Mouse (Mus musculus) thymus, postnatal 36 days (tissue): ENCODE results near the gene 4930522H14Rik.

Source experiments
- DNase-seq, 2 experiments: peaks; one replicate each; pipeline ENCODE4 v3.0.0; 2022; ENCODE audit warnings: mixed read lengths in 2 of 2

Gene 4930522H14Rik

GRCm38 (mm10) chr4:109531111-109531510 is at the start of gene 4930522H14Rik:
Gene 4930522H14Rik, minus strand, starts transcription at chr4:109531297.
- DNase-seq: no peak

- DNase-seq: no peak
Measured at GRCm38 (mm10) chr4:109578356-109578755, 47.3 kb upstream of the 4930522H14Rik start.

- no peak for DNase-seq
Measured at GRCm38 (mm10) chr4:109576933-109577332, 45.8 kb upstream of the 4930522H14Rik start.

DNA sequence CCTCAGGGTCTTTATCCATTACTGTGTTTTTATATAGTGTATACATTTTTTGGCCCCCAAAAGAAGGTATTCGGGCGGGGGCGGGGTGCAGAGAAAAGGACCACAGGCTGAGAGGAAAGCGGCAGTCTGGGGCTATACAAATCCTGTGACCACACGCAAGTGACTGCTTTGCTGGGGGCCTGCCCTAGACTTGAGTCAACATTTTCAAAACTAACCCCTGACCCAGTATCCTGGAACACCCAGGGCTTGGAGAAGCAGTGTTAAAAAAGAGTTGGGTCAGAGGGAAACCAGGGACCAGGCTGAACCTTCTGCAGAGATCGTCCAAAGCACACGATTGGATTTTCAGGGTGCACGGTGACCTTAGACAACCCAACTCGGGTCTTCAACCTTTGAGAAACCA is 43.7 kb upstream of the 4930522H14Rik start:
- no peak for DNase-seq

GRCm38 (mm10) chr4:109574331-109574730 is 43.2 kb upstream of the 4930522H14Rik start:
- DNase-seq: no peak

GRCm38 (mm10) chr4:109572632-109573031 is 41.5 kb upstream of the 4930522H14Rik start:
- DNase-seq: no peak

GRCm38 (mm10) chr4:109569421-109569820 is 38.3 kb upstream of the 4930522H14Rik start:
- DNase-seq: no peak

DNA sequence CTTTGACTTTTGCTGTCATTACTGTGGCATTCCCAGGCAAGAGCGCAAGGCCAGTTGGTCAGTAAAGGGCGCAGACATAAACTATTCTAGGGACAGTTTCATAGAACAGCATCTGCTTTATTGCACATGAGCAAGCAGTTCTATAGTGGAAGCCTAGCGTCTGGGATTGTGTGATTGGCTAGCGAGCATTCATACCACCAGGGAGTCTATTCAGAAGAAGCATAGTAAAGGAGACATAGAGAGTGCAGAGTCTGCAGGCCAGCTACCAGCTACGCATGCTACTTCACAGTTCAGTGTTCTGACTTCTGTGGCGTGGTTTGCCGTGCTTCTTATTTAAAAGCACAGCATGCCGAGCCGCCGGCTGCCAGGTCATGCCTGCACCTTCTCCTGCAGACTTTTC is 37.9 kb upstream of the 4930522H14Rik start:
- DNase-seq: no peak

DNA sequence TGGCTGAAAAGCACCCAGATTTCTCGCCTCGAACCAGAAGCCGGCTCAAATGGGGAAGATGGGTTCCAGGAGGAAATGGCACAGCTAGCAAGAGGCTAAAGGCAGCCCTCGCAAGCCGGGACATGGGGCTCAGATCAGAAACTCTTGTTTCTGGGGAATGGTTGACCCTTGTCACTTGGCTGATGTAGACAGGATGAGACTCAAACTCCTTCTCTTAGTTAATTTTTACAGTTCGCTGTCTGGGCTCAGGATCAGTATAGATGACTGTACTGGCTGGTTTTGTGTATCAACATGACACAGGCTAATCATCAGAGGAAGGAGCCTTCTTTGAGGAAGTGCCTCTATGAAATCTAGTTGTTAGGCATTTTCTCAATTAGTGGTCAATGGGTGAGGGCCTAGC is 33.6 kb upstream of the 4930522H14Rik start:
- DNase-seq: no peak

DNA sequence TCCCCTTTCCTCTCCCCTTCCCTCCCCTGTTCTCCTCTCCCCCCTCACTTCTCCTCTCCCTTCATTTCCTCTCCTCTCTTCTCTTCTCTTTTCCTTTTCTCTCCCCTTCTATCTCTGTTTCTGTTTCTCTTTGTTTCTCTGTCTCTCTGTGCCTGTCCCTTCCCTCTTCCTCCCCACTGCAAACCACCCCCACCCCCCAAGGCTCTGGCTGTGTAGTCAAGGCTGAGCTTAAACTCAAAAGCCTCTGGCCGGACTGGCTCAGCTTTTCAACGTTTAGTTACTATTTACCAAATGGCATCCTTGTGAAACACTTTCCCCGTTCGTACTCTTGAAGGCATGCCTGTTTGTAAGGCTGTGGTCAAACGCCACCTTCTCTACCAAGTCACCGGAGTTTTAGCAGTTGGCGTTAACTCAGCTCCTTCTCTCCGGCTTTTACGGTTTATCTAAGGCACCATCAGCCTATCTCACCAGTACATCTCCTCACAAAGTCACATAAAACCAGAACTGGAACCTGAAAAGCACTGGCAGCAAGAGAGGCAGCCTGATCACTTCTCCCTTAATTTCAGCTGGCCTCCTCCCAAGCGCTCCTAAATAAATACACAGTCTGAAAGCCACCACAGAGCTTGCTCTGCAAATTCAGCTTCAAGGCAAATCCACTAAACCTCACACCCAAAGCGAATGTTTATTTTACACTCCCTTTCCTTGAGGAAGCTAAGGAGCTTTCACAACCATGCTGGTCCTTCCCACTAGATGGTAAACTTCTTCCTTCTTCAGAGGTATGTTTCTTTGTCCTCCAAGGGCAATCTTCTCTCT is 19.4 kb upstream of the 4930522H14Rik start:
- no peak for DNase-seq

DNA sequence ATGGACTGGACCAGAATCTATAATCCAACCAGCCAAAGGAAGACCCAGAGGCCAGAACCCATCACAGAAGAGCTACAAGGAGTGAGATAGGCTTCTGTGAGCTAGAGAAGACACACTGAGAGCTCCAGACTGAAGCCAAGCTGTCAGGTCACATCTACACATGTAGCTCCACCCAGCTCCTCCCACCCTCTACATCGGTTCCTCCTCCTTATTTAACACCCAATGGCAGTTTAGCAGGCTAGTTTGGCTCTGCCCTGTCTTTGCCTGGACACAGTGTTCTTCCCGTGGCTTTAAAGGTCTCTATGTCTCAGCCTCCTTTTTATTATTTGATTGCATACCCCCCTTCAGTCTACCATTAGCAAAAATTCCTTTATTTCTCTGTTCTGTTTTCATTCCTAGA is 16.2 kb upstream of the 4930522H14Rik start:
- no peak for DNase-seq

DNA sequence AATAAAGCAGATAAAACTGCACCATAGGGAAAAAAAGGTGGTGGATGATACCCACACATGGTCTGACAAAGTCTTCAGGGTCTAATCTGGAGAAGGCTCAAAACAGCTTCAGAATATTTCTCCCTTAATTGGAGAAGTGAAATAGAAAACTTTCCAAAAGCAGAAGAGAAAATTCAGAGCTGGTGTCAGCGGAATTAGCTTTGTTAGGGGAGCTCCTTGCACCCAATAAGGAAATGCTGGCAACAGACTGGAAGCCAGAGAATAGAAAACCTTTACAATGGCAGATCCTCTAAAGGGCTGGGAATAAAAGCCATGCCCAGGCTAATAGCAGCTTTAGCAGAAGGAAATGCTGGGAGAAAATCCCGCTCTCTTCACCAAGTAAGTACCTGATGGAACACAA is 15.4 kb upstream of the 4930522H14Rik start:
- DNase-seq: no peak

DNA sequence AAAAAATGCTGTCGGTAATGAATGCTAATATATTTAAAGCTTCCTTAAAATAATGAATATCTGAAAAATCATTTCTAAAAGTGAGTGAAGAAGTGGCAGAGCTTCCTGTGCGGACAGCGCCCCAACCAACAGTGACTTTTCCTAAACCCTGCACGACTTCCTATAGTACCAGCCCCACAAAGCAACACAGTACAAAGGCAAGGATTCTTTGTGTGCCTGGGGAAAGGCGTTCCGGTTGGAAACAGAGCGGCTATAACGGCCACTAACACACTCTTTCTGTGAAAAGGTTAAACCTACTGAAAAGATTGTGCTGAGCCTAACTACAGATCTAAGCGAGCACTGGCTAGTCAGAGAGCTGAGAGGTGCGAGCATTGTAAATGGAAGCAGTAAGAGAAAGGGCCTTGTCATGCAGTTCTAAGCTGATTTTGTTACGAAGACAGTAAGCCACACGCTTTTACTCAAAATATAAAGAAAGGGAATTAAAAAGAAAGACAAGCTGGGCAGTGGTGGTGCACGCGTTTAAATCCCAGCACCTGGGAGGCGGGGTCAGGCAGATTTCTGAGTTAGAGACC is 766 bp downstream of the 4930522H14Rik start:
- no peak for DNase-seq

GRCm38 (mm10) chr4:109504885-109505284 is 26.2 kb downstream of the 4930522H14Rik start:
- peak; percentile 35 to 41 for DNase-seq

DNA sequence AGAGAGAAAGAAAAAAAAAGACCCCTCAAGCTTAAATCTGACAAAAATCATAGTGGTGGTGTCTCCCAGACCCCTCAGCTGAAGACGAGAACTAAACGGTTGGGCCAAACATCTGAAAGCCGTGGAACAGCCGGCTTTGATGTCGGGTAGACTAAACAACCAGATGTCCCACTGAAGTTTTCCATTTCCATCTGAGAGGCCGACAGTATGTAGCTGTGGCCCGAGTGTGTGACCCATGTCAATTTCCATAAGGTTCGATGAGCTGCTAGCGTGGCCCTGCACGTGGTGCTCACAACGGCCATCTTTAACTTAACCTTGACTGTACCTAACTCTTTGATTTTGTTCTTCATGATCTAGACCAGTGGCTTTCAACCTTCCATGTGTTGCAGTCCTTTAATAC is 32.6 kb downstream of the 4930522H14Rik start:
- no peak for DNase-seq

- DNase-seq: no peak
Measured at GRCm38 (mm10) chr4:109493581-109493980, 37.5 kb downstream of the 4930522H14Rik start.

DNA sequence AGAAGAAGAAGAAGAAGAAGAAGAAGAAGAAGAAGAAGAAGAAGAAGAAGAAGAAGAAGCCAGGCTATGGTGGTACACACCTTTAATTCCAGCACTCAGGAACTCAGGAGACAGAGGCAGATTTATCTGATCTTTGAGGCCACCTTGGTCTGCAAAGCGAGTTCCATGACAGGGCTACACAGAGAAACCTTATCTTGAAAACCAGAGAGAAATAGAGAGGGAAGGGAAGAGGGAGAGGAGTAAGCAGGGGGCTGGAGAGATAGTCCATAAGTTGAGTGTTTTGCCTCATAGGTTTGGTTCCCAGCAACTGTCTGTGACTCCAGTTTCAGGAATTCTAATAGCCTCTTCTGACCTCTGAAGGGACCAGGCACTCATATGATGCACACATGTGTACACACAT is 42.3 kb downstream of the 4930522H14Rik start:
- DNase-seq: no peak

GRCm38 (mm10) chr4:109484621-109485020 is 46.5 kb downstream of the 4930522H14Rik start, which contains the start of gene Rnf11:
Gene Rnf11, minus strand, starts transcription at chr4:109484728.
- DNase-seq: no peak

DNA sequence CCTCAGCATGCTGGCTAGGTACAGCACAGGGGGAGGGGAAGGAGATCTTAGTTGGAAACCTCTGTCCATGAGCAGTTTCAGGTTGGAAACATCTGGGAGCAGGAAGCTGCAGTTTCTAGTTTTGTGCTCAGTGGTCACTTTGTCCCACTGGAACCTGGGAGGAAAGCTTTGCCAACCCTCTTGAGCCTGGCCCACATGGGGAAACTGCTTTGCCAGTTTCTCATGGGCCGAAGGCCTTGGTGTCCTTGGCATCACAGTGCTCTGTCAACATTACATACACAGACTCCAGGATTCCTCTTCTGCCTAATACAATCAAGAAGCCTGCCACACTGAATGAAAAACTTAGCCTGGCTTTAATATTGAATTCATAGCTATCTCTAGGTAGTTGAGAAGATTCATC is 48.4 kb downstream of the 4930522H14Rik start:
- DNase-seq: no peak

- DNase-seq: no peak
Measured at GRCm38 (mm10) chr4:109481424-109481823, 49.7 kb downstream of the 4930522H14Rik start.

GRCm38 (mm10) chr4:109477454-109477853 is 53.6 kb downstream of the 4930522H14Rik start:
- no peak for DNase-seq

GRCm38 (mm10) chr4:109476554-109477014 is 54.5 kb downstream of the 4930522H14Rik start:
- peak; percentile 67 to 72 for DNase-seq

DNA sequence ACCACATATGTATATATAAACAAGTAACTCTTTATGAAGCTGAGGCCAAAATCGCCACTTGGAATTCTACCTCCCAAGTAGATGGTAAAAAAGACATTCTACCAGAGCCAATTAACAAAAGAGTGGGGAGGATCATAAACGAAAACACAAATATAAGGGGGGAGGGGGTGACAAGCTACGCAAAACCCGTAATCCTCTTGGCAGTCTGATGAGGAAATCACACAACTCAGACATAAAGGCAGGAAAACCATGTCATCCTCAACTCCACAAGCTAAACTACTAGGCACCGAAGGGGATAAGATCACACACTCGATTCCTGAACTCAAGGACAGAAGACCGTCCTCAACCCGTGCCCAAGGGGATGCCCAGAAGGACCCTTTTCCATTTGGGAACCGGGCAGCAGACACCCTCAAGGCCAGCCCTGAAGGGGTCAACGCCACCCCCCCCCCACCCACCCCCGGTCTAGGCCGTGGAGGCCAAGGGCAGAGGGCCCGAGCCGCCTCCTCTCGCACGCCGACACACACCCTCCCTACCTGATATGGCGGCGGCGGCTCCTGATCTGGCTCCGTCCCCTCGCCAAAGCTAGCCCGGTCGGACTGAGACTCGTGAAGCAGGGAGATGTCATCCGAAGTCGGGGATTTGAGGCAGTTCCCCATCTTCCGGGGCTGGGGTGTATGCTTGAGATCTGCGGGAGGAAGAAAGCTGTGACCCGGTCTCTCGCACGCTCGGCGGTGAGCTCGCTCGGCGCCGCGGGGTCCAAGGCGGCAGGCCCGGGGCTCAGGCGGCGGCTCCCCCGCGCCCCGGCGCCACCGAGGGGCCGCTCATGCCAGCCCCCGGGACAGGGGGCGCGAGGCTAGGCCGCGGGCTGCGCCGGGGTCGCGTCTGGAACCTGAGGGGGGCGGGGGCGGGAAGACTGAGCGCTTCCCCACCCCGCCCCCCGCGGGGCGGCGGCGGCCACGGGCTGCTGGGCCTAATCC is 55.2 kb downstream of the 4930522H14Rik start:
- peak; percentile 39 to 40 for DNase-seq
